Mouse (Mus musculus) heart, adult 2 months (tissue): ENCODE results near the gene Dchs1.

Experiments used
- CTCF ChIP-seq: fragments of 200-600 bp; IDR thresholded peaks from 2 replicates; pipeline ENCODE4 v1.8.1; 2022; ENCODE audit warnings: antibody characterized with exemption, mild to moderate bottlenecking, moderate library complexity
- EP300 ChIP-seq: fragments of 200-500 bp; IDR thresholded peaks from 2 replicates; pipeline ENCODE4 v1.6.1; 2011; ENCODE audit warnings: low read depth, low read length, control low read depth; ENCODE audit not compliant: insufficient read depth

GRCm38 (mm10) chr7:105703816-105704215 is 83.6 kb downstream of the Dchs1 start:
- no peak for TF ChIP-seq EP300
- TF ChIP-seq CTCF, result no peak
